Mouse (Mus musculus) MEL (cell line): ENCODE measurements at regions not wholly inside any gene's neighbourhood (a gene's known extent, or its start where the extent isn't known, plus 50 kb on each side); places are given as distances from the start of the nearest gene placed in this dataset.

Experiments
- CTCF ChIP-seq, 3 experiments: IDR thresholded peaks in 2 of 3; conservative IDR thresholded peaks in 1 of 3; 2 replicates each; pipeline ENCODE4 v1.5.1; 2011 to 2012; ENCODE audit warnings: low read length in 3 of 3, low read depth in 2 of 3, mild to moderate bottlenecking in 2 of 3, improper control_type of control experiment in 1 of 3, inconsistent platforms in 1 of 3, mixed read lengths in 1 of 3, moderate library complexity in 1 of 3; ENCODE audit not compliant: control insufficient read depth in 1 of 3, insufficient read depth in 1 of 3, poor library complexity in 1 of 3, severe bottlenecking in 1 of 3
- ETS1 ChIP-seq: IDR thresholded peaks from 2 replicates; pipeline ENCODE4 v1.6.1; 2012; ENCODE audit warnings: low read depth, mild to moderate bottlenecking, inconsistent platforms, low read length, improper control_type of control experiment, moderate library complexity
- GATA1 ChIP-seq: IDR thresholded peaks from 2 replicates; pipeline ENCODE4 v1.6.1; 2011; ENCODE audit warnings: low read depth, low read length, improper control_type of control experiment
- HCFC1 ChIP-seq: IDR thresholded peaks from 2 replicates; pipeline ENCODE4 v1.6.1; 2012; ENCODE audit warnings: low read depth, mild to moderate bottlenecking, inconsistent platforms, low read length, improper control_type of control experiment, moderate library complexity
- JUND ChIP-seq: IDR thresholded peaks from 2 replicates; pipeline ENCODE4 v1.6.1; 2011; ENCODE audit warnings: low read depth, mild to moderate bottlenecking, improper control_type of control experiment, low read length
- MAX ChIP-seq: IDR thresholded peaks from 2 replicates; pipeline ENCODE4 v1.6.1; 2011; ENCODE audit warnings: low read length, improper control_type of control experiment
- POLR2A ChIP-seq, 2 experiments: IDR thresholded peaks; 2 replicates each; pipeline ENCODE4 v1.6.1; 2011 to 2012; ENCODE audit warnings: low read length in 2 of 2, mild to moderate bottlenecking in 2 of 2, control low read depth in 1 of 2, improper control_type of control experiment in 1 of 2, low read depth in 1 of 2, moderate library complexity in 1 of 2; ENCODE audit not compliant: control insufficient read depth in 1 of 2, insufficient read depth in 1 of 2, poor library complexity in 1 of 2
- TAL1 ChIP-seq: IDR thresholded peaks from 2 replicates; pipeline ENCODE4 v1.6.1; 2012; ENCODE audit warnings: mild to moderate bottlenecking, inconsistent platforms, low read length, moderate library complexity, mixed read lengths
- TBP ChIP-seq: IDR thresholded peaks from 2 replicates; pipeline ENCODE4 v1.8.0; 2011; ENCODE audit warnings: low read depth, low read length, improper control_type of control experiment
- USF1 ChIP-seq: IDR thresholded peaks from 2 replicates; pipeline ENCODE4 v1.6.1; 2014; ENCODE audit warnings: low read depth, mild to moderate bottlenecking, inconsistent platforms, low read length, improper control_type of control experiment, moderate library complexity
- ZKSCAN1 ChIP-seq: IDR thresholded peaks from 2 replicates; pipeline ENCODE4 v1.6.1; 2012; ENCODE audit warnings: low read depth, mild to moderate bottlenecking, inconsistent platforms, low read length, improper control_type of control experiment, moderate library complexity

DNA sequence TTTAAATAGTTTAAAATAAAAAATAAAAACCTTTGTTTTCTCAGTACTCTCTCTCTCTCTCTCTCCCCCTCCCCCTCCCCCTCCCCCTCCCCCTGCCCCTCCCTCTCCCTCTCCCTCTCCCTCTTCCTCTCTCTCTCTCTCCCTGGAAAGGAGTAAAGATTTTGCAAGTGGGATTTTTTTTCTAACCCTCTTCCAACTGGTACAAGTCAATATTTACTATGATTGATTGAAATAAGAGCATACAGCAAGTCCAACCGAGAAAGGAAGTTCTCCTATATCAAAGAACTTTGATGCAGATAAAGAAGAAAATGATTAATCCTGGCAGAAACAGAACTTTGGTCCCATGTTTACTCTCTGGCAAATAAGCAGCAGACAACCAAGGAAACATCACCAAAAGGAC lies 89.0 kb upstream of the Reln start:
- no peak for TF ChIP-seq POLR2A (IDR thresholded peaks at IDR 0.05; ENCODE audit: control insufficient read depth in 1 of 2, insufficient read depth in 1 of 2, low read depth in 1 of 2, low read length in 2 of 2, poor library complexity in 1 of 2)
- TF ChIP-seq GATA1: no peak
- no peak for TF ChIP-seq CTCF (IDR thresholded peaks at IDR 0.05 in 2 of 3, conservative IDR thresholded peaks at IDR 0.05 in 1 of 3; ENCODE audit: control insufficient read depth in 1 of 3, insufficient read depth in 1 of 3, low read depth in 2 of 3, low read length in 3 of 3, poor library complexity in 1 of 3, severe bottlenecking in 1 of 3)
- TF ChIP-seq USF1: no peak
- TF ChIP-seq TAL1: no peak
- no peak for TF ChIP-seq ETS1
- no peak for TF ChIP-seq ZKSCAN1
- TF ChIP-seq MAX: no peak
- TF ChIP-seq TBP: no peak
- no peak for TF ChIP-seq JUND
- TF ChIP-seq HCFC1: no peak
